Mouse (Mus musculus): ENCODE measurements at regions not wholly inside any gene's neighbourhood (a gene's known extent, or its start where the extent isn't known, plus 50 kb on each side); places are given as distances from the start of the nearest gene placed in this dataset.

GRCm38 (mm10) chr5:119193699-119194681, 476.5 kb upstream of the Tbx3 start:
- no peak for TF ChIP-seq UBTF (IDR thresholded peaks at IDR 0.05; ENCODE audit: borderline replicate concordance, insufficient read depth, low read depth, low read length)
- TF ChIP-seq ZNF384 (IDR thresholded peaks at IDR 0.05; ENCODE audit: low read depth, low read length) = no peak
- TF ChIP-seq CTCF (IDR thresholded peaks at IDR 0.05 in 2 of 3, conservative IDR thresholded peaks at IDR 0.05 in 1 of 3; ENCODE audit: control insufficient read depth in 1 of 3, insufficient read depth in 1 of 3, low read depth in 2 of 3, low read length in 3 of 3, poor library complexity in 1 of 3, severe bottlenecking in 1 of 3) = no peak
- TF ChIP-seq POLR2A (IDR thresholded peaks at IDR 0.05; ENCODE audit: control insufficient read depth in 1 of 2, insufficient read depth in 1 of 2, low read depth in 1 of 2, low read length in 2 of 2, poor library complexity in 1 of 2) = no peak
